Mouse (Mus musculus): ENCODE measurements around the gene Scrg1.
"Not testable (repeated sequence)": the region's sequence is repeated elsewhere in the genome, so short reads cannot be mapped to it uniquely, and the experiment has no call there.

Scrg1 gene

DNA sequence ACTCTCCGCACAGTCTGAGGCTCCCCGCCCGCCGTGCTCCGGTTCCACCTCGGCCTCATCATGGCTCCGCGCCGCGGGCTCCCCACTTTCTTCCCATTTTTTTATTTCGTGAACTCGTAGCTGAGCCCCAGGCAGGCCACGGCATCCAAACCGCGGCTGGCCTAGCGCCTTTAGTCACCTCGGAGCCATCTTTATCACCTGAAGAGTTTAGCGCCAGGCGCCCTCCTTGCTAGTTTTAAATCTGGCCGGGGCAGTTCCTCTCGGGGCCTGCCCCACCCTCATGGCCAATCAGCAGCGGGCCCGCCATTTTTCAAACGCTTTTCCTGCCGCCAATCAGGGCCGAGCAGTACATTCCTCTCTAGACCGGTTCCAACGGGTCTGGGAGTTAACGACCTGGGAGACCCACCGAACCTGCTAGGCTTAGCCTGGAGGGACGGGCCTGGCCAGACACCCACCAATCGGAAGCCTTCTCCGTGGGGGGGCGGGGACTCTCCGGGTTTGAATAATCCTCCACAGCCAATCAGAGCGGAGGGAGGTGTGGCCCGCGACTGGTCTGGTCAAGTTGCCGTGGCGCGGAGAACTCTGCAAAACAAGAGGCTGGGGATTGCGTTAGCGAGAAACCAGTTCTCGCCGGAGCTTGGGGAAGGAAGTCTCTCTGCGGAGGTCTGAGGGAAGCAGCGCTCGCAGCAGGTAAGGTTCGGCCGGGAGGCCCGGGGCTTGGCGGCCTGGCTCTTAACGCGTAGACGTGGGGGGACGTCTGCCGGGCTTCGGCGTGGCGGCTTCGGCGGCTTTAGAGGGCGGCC lies 55.8 kb downstream of the Scrg1 start, which contains the start of gene Hmgb2:
TSS of gene Hmgb2 (plus strand) at position 592 of the 803 bp plus-strand sequence.
- DNase-seq: peak; percentile 99

DNA sequence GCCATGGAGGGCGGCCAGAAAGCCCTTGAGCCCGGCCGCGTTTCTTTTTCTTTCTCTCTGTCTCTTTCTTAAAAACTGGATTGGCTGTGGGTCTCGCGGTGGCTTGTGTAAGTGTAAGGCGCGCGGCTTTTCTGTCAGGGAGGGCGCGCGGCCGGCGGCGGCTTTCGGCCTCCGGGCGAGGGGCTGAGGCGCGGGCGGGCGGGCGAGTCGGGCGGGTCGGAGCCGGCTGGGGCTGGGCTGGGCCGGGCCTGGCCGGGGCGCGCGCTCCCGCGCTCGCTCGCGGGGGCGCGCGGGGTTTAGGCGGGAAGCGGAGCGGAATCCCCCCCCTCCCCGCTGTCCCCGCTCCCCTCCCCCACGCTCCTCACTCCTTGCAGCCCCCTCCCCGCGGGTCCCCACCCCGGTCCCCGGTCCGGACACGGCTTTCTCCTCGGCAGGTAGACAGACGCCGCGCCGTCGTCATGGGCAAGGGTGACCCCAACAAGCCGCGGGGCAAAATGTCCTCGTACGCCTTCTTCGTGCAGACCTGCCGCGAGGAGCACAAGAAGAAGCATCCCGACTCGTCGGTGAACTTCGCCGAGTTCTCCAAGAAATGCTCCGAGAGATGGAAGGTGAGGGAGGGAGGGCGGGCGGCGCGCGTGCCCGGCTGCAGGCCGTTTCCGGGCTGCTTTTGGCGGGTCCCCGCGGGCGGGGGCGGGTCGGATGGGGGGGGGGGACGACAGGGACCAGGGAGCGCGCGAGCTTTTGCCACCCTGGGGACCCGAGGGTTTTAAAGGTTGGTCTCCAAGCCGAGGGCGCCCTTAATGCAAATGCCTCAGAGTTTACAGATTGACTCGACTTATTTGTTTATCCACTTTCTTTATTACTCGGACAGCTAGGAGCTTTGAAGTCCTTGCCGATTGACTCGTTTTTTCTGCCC lies 56.7 kb downstream of the Scrg1 start:
- no peak for DNase-seq

DNA sequence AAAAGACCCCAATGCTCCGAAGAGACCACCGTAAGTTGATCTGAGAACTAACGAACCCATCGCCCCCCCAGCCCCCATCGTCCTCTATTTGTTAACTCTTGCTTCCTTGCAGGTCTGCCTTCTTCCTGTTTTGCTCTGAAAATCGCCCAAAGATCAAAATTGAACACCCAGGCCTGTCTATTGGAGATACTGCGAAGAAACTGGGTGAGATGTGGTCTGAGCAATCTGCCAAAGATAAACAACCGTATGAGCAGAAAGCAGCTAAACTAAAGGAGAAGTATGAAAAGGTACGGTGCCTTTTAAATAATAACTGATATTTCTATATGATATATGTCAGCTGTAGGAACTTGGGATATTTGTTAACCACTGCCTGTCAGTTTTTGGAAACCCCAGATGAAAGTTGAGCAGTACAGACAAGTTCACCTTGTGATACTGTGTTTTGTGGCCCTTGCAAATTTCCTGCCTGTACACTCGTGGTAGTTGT lies 57.5 kb downstream of the Scrg1 start:
- not testable (repeated sequence) for DNase-seq

DNA sequence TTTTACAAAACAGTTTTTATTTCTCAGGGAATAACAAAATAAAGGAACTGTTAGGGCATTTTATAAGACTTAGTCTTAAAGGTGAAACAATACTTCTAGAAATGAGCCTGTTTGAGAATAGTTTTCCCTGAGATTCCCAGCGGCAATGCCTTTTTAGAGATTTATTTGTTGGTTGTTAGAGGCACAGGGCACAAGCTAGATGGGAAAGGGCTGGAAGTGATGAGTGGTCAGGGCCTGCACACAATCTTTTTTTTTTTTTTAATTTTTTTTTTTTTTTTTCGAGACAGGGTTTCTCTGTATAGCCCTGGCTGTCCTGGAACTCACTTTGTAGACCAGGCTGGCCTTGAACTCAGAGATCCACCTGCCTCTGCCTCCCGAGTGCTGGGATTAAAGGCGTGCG lies 61.0 kb downstream of the Scrg1 start:
- not testable (repeated sequence) for DNase-seq

DNA sequence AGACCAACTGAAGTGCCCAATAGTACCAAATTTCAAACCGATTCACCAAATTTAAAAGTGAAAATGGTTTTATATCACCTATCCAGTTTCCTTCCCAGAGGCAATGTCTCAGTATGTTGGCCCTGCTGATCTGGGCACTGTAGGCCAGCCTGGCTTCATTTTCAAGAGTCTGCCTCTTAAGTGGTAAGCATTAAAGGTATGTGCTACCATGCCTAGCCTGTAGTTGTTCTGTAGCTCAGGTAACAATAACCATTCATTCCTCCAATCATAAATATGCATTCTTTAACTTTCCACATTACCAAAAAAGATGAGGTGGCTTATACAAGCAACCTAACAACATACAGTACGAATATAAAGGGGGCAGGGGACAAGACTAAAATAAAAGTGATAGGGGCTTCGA lies 62.0 kb downstream of the Scrg1 start:
- no peak for DNase-seq

DNA sequence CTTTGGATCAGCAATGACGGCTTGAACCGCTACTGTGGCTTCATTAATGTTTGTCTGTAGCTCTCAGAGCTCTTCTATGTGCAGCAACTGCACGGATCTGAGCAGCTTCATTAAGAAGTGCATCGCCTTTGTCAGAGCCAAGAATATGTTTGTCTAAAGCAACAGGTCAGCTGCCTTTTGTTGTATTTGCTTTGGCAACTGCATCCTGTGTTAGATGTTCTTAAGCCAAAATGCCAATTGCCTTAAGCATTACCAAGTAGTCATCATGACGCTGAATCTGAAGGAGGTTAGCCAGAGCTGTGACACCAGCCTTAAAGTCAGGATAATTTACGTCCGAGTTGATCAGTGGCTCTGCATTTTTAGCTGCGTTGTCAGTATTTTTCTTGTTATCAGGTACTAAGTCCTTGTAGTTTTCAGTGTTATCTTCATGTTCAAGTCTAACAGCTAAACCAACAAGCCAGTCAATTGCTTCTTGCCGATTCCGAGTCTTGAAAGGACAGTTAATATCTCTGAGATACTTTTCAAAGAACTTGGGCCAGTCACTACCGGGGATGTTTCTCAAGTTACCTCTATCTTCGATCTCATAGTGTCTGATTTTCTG lies 64.6 kb downstream of the Scrg1 start:
- DNase-seq: no peak
